In the genomic region with DNA sequence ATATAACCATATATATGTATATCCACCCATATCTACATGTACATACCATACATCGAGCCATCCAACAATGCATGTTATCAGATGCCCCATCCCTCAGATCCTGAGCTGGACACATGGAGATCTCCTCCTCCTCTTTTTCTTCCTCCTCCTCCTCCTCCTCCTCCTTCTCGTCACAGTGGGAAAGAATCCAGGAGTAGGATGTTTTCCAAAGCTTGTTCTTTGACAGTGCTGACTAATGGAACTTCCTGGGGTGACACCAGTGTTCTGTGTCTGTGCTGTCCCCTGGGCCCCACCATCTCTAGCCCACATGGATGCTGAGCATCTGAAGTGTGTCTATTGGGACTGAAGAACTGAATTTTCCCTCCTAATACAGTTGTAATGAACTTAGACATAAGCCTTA, we compare ENCODE assay signal across 21 mouse cellular contexts. TPM values are rescaled to one million over a fixed set of nuclear protein-coding genes. Genes with fewer than 3 reads are reported as not detected.
"Had no signal": no experiment of that assay in that cellular context is flagged by ENCODE, and none has a peak within 500 bp of the region (broad histone marks: within the 10 kb centered on the region; RNA-seq: fewer than 3 reads in every experiment).

No protein-coding gene starts in this region.

- H3K27me3 ChIP-seq: liver, embryonic 13.5 days; lung, embryonic 15.5 days; neural tube, embryonic 12.5 days; stomach, embryonic 15.5 days had no signal

- DNase-seq: liver, embryonic 13.5 days; liver, postnatal 0 days; lung, adult 2 months; lung, postnatal 14 days; lung, postnatal 36 days; retina, postnatal 1 day; right cerebral cortex, adult 18-20 months; right cerebral cortex, postnatal 25 days; right cerebral cortex, postnatal 4 days; thymus, adult 2 months; thymus, postnatal 25 days; thymus, postnatal 4 days had no signal

- H3K36me3 ChIP-seq: liver, embryonic 13.5 days; liver, embryonic 15.5 days; lung, embryonic 15.5 days; midbrain, embryonic 12.5 days; midbrain, embryonic 15.5 days; neural tube, embryonic 12.5 days; stomach, embryonic 15.5 days had no signal

- H3K4me3 ChIP-seq: liver, embryonic 13.5 days; liver, embryonic 15.5 days; lung, embryonic 15.5 days; megakaryocyte, embryonic 14.5 days; midbrain, embryonic 12.5 days; midbrain, embryonic 15.5 days; neural tube, embryonic 12.5 days; stomach, embryonic 15.5 days had no signal

- H3K4me2 ChIP-seq: liver, embryonic 13.5 days; liver, embryonic 15.5 days; lung, embryonic 15.5 days; midbrain, embryonic 12.5 days; midbrain, embryonic 15.5 days; neural tube, embryonic 12.5 days; stomach, embryonic 15.5 days had no signal

- H3K4me1 ChIP-seq: liver, embryonic 15.5 days; lung, embryonic 15.5 days; midbrain, embryonic 12.5 days; midbrain, embryonic 15.5 days; neural tube, embryonic 12.5 days; stomach, embryonic 15.5 days had no signal

- H3K9me3 ChIP-seq: liver, embryonic 13.5 days; liver, embryonic 15.5 days; lung, embryonic 15.5 days; midbrain, embryonic 12.5 days; midbrain, embryonic 15.5 days; neural tube, embryonic 12.5 days; stomach, embryonic 15.5 days had no signal

- ATAC-seq: liver, postnatal 0 days; midbrain, embryonic 15.5 days had no signal

- H3K27ac ChIP-seq: liver, embryonic 13.5 days; liver, embryonic 15.5 days; lung, embryonic 15.5 days; macrophage; midbrain, embryonic 12.5 days; midbrain, embryonic 15.5 days; neural tube, embryonic 12.5 days; stomach, embryonic 15.5 days; stomach, postnatal 0 days had no signal

- H3K9ac ChIP-seq: liver, embryonic 13.5 days; liver, embryonic 15.5 days; liver, postnatal 0 days; lung, embryonic 15.5 days; midbrain, embryonic 12.5 days; midbrain, embryonic 15.5 days; neural tube, embryonic 12.5 days; stomach, embryonic 15.5 days had no signal

RNA-seq across cellular contexts. Expression of gene Thy1, which starts 60.0 kb away (rescaled TPM):
- polyA plus RNA-seq: midbrain, embryonic 12.5 days had no signal
